Mouse (Mus musculus) CH12.LX (cell line): Measurements from ENCODE around the gene B9d2. TPM values are rescaled to one million over a fixed set of nuclear protein-coding genes. Genes with fewer than 3 reads are reported as not detected.

Experiments
- DNase-seq: peaks from one replicate; pipeline ENCODE4 v3.0.0-alpha.2; 2013; ENCODE audit errors: extremely low read depth
- H3K27ac ChIP-seq: 2 replicates; pipeline ENCODE4 v1.5.1; 2012; ENCODE audit warnings: low read depth, mild to moderate bottlenecking, control low read depth, moderate library complexity; ENCODE audit not compliant: insufficient read depth
- H3K27me3 ChIP-seq: replicated peaks from 2 replicates; pipeline ENCODE3; 2012; ENCODE audit warnings: inconsistent platforms
- H3K36me3 ChIP-seq, 2 experiments: replicated peaks in 1 of 2; 2 replicates each; pipeline versions ENCODE3 to v1.6.1; 2012; ENCODE audit warnings: inconsistent platforms in 1 of 2, low read length in 1 of 2, mild to moderate bottlenecking in 1 of 2, mixed read lengths in 1 of 2, moderate library complexity in 1 of 2; ENCODE audit not compliant: control insufficient read depth in 1 of 2, insufficient read depth in 1 of 2
- H3K4me1 ChIP-seq, 2 experiments: 2 replicates each; pipeline ENCODE4 v1.6.1; 2012; ENCODE audit warnings: inconsistent platforms in 1 of 2, moderate library complexity in 1 of 2; ENCODE audit not compliant: insufficient read depth in 2 of 2, control insufficient read depth in 1 of 2
- H3K4me2 ChIP-seq: 2 replicates; pipeline ENCODE4 v1.6.1; 2012; ENCODE audit warnings: low read depth, mild to moderate bottlenecking, control low read depth; ENCODE audit not compliant: poor library complexity, insufficient read depth, severe bottlenecking
- H3K4me3 ChIP-seq, 3 experiments: fragments of 150-350 bp in 1 of 3; sonication (generic) in 1 of 3; replicated peaks in 1 of 3; 2 replicates each; pipeline versions ENCODE3 to v1.5.1; 2011 to 2012; ENCODE audit warnings: low read depth in 2 of 3, low read length in 2 of 3, mild to moderate bottlenecking in 2 of 3, moderate library complexity in 2 of 3, control low read depth in 1 of 3, improper control_type of control experiment in 1 of 3, inconsistent platforms in 1 of 3, mixed read lengths in 1 of 3; ENCODE audit not compliant: poor library complexity in 1 of 3
- H3K79me2 ChIP-seq: replicated peaks from 2 replicates; pipeline ENCODE4 v1.6.1; 2012; ENCODE audit warnings: mild to moderate bottlenecking, moderate library complexity; ENCODE audit not compliant: control insufficient read depth, poor library complexity, insufficient read depth, severe bottlenecking; ENCODE audit errors: extremely low read depth
- H3K9ac ChIP-seq: 2 replicates; pipeline ENCODE4 v1.6.1; 2012; ENCODE audit warnings: low read depth, mild to moderate bottlenecking, control low read depth, moderate library complexity; ENCODE audit not compliant: insufficient read depth
- H3K9me3 ChIP-seq: replicated peaks from 2 replicates; pipeline ENCODE3; 2012; ENCODE audit warnings: low read length, inconsistent platforms, mixed read lengths
- BHLHE40 ChIP-seq: IDR thresholded peaks from 2 replicates; pipeline ENCODE4 v1.6.1; 2011; ENCODE audit warnings: mild to moderate bottlenecking, low read depth, low read length, improper control_type of control experiment
- CHD1 ChIP-seq: IDR thresholded peaks from 2 replicates; pipeline ENCODE4 v1.6.1; 2012; ENCODE audit warnings: low read depth, low read length, improper control_type of control experiment, inconsistent platforms
- CHD2 ChIP-seq: IDR thresholded peaks from 2 replicates; pipeline ENCODE4 v1.6.1; 2011; ENCODE audit warnings: low read length, improper control_type of control experiment
- CTCF ChIP-seq, 2 experiments: IDR thresholded peaks in 1 of 2; conservative IDR thresholded peaks in 1 of 2; 2 replicates each; pipeline ENCODE4 v1.5.1; 2011 to 2012; ENCODE audit warnings: low read depth in 2 of 2, low read length in 2 of 2, improper control_type of control experiment in 1 of 2, inconsistent platforms in 1 of 2, mild to moderate bottlenecking in 1 of 2, moderate library complexity in 1 of 2
- ELF1 ChIP-seq: IDR thresholded peaks from 2 replicates; pipeline ENCODE4 v1.6.1; 2014; ENCODE audit warnings: low read depth, mild to moderate bottlenecking, inconsistent platforms, low read length, improper control_type of control experiment
- EP300 ChIP-seq: IDR thresholded peaks from 2 replicates; pipeline ENCODE4 v1.6.1; 2011; ENCODE audit warnings: low read length, improper control_type of control experiment
- ETS1 ChIP-seq: conservative IDR thresholded peaks from 2 replicates; pipeline ENCODE4 v1.6.1; 2012; ENCODE audit warnings: low read depth, mild to moderate bottlenecking, inconsistent platforms, low read length, improper control_type of control experiment, moderate library complexity
- HCFC1 ChIP-seq: IDR thresholded peaks from 2 replicates; pipeline ENCODE4 v1.6.1; 2012; ENCODE audit warnings: low read depth, mild to moderate bottlenecking, inconsistent platforms, low read length, improper control_type of control experiment
- IRF4 ChIP-seq: IDR thresholded peaks from 2 replicates; pipeline ENCODE4 v1.6.1; 2014; ENCODE audit warnings: low read depth, mild to moderate bottlenecking, inconsistent platforms, low read length, improper control_type of control experiment
- JUN ChIP-seq: IDR thresholded peaks from 2 replicates; pipeline ENCODE4 v1.6.1; 2011; ENCODE audit warnings: low read depth, mild to moderate bottlenecking, low read length, improper control_type of control experiment, moderate library complexity; ENCODE audit not compliant: insufficient read depth
- JUND ChIP-seq: conservative IDR thresholded peaks from 2 replicates; pipeline ENCODE4 v1.6.1; 2011; ENCODE audit warnings: low read depth, low read length, improper control_type of control experiment
- KAT2A ChIP-seq: IDR thresholded peaks from 2 replicates; pipeline ENCODE4 v1.6.1; 2012; ENCODE audit warnings: low read length, improper control_type of control experiment, inconsistent platforms; ENCODE audit not compliant: insufficient replicate concordance
- MAFK ChIP-seq: IDR thresholded peaks from 2 replicates; pipeline ENCODE4 v1.6.1; 2011; ENCODE audit warnings: low read length, improper control_type of control experiment; ENCODE audit not compliant: insufficient replicate concordance
- MAX ChIP-seq: IDR thresholded peaks from 2 replicates; pipeline ENCODE4 v1.6.1; 2011; ENCODE audit warnings: low read length, improper control_type of control experiment
- MEF2A ChIP-seq: IDR thresholded peaks from 2 replicates; pipeline ENCODE4 v1.6.1; 2014; ENCODE audit warnings: low read depth, mild to moderate bottlenecking, inconsistent platforms, low read length, improper control_type of control experiment, borderline replicate concordance
- MXI1 ChIP-seq: IDR thresholded peaks from 2 replicates; pipeline ENCODE4 v1.6.1; 2011; ENCODE audit warnings: mild to moderate bottlenecking, low read depth, low read length, improper control_type of control experiment
- MYC ChIP-seq: IDR thresholded peaks from 2 replicates; pipeline ENCODE4 v1.6.1; 2011; ENCODE audit warnings: low read depth, mild to moderate bottlenecking, improper control_type of control experiment, low read length
- NELFE ChIP-seq: IDR thresholded peaks from 2 replicates; pipeline ENCODE4 v1.6.1; 2011; ENCODE audit warnings: low read depth, low read length, improper control_type of control experiment
- NRF1 ChIP-seq: IDR thresholded peaks from 2 replicates; pipeline ENCODE4 v1.6.1; 2014; ENCODE audit warnings: low read depth, mild to moderate bottlenecking, inconsistent platforms, low read length, improper control_type of control experiment, moderate library complexity
- PAX5 ChIP-seq: IDR thresholded peaks from 2 replicates; pipeline ENCODE4 v1.6.1; 2012; ENCODE audit warnings: low read length, inconsistent platforms, mixed read lengths
- POLR2A ChIP-seq: IDR thresholded peaks from 2 replicates; pipeline ENCODE4 v1.6.1; 2011; ENCODE audit warnings: low read depth, mild to moderate bottlenecking, improper control_type of control experiment, low read length
- POLR2AphosphoS2 ChIP-seq: IDR thresholded peaks from 2 replicates; pipeline ENCODE4 v1.6.1; 2011; ENCODE audit warnings: low read depth, low read length, improper control_type of control experiment
- RAD21 ChIP-seq: IDR thresholded peaks from 2 replicates; pipeline ENCODE4 v1.6.1; 2011; ENCODE audit warnings: low read depth, mild to moderate bottlenecking, low read length, improper control_type of control experiment, moderate library complexity
- RCOR1 ChIP-seq: conservative IDR thresholded peaks from 2 replicates; pipeline ENCODE4 v1.6.1; 2012; ENCODE audit warnings: low read depth, mild to moderate bottlenecking, inconsistent platforms, low read length, improper control_type of control experiment
- SIN3A ChIP-seq: IDR thresholded peaks from 2 replicates; pipeline ENCODE4 v1.6.1; 2012; ENCODE audit warnings: low read length, improper control_type of control experiment, inconsistent platforms
- TBP ChIP-seq: conservative IDR thresholded peaks from 2 replicates; pipeline ENCODE4 v1.6.1; 2011; ENCODE audit warnings: low read depth, low read length, improper control_type of control experiment
- TCF12 ChIP-seq: IDR thresholded peaks from 2 replicates; pipeline ENCODE4 v1.6.1; 2014; ENCODE audit warnings: low read depth, mild to moderate bottlenecking, inconsistent platforms, low read length, improper control_type of control experiment
- UBTF ChIP-seq: IDR thresholded peaks from 2 replicates; pipeline ENCODE4 v1.6.1; 2012; ENCODE audit warnings: low read depth, mild to moderate bottlenecking, inconsistent platforms, low read length, improper control_type of control experiment, moderate library complexity
- USF1 ChIP-seq: IDR thresholded peaks from 2 replicates; pipeline ENCODE4 v1.6.1; 2014; ENCODE audit warnings: low read depth, mild to moderate bottlenecking, inconsistent platforms, low read length, improper control_type of control experiment
- ZC3H11A ChIP-seq: IDR thresholded peaks from 2 replicates; pipeline ENCODE4 v1.6.1; 2012; ENCODE audit warnings: low read depth, mild to moderate bottlenecking, inconsistent platforms, low read length, improper control_type of control experiment
- ZMIZ1 ChIP-seq: IDR thresholded peaks from 2 replicates; pipeline ENCODE4 v1.6.1; 2012; ENCODE audit warnings: low read depth, mild to moderate bottlenecking, inconsistent platforms, low read length, improper control_type of control experiment
- ZNF384 ChIP-seq: IDR thresholded peaks from 2 replicates; pipeline ENCODE4 v1.6.1; 2012; ENCODE audit warnings: low read depth, low read length, improper control_type of control experiment, inconsistent platforms
- dilution Hi-C: fragments of 300-500 bp; cut with MboI; formaldehyde crosslinking; loops from 2 replicates; pipeline ENCODE4 v1.14.3; 2020; ENCODE audit warnings: low sequenced_read_pairs; ENCODE audit not compliant: extremely low pct_unique_long_range_greater_than_20kb, extremely low pct_ligation_motif_present
- in situ Hi-C: fragments of 300-500 bp; cut with MboI; formaldehyde crosslinking; loops from 3 replicates; pipeline ENCODE4 v1.14.3; 2019; ENCODE audit warnings: low sequenced_read_pairs, low pct_ligation_motif_present, low pct_unique_long_range_greater_than_20kb, mixed read lengths
- polyA plus RNA-seq: library from polyadenylated mRNA; unstranded; fragments of >175 nt; gene quantifications from 2 replicates; pipeline ENCODE4 v1.2.1, GENCODE M21; 2012; ENCODE audit warnings: low read depth; ENCODE audit not compliant: insufficient read length
- total RNA-seq, 2 experiments: library from RNA; depleted of rRNA; stranded (reverse); fragments of 300-350 nt in 1 of 2; fragments of >200 nt in 1 of 2; gene quantifications; 2 replicates each; pipeline ENCODE4 v1.2.3; 2012 to 2014

The B9d2 gene
- 13.1 and 15.8 TPM in 2 replicates for total RNA-seq (2012; rRNA removed)
- 9.3 and 10.0 TPM in 2 replicates for total RNA-seq (2014; rRNA removed)
- 21.2 and 23.8 TPM in 2 replicates for polyA plus RNA-seq

DNA sequence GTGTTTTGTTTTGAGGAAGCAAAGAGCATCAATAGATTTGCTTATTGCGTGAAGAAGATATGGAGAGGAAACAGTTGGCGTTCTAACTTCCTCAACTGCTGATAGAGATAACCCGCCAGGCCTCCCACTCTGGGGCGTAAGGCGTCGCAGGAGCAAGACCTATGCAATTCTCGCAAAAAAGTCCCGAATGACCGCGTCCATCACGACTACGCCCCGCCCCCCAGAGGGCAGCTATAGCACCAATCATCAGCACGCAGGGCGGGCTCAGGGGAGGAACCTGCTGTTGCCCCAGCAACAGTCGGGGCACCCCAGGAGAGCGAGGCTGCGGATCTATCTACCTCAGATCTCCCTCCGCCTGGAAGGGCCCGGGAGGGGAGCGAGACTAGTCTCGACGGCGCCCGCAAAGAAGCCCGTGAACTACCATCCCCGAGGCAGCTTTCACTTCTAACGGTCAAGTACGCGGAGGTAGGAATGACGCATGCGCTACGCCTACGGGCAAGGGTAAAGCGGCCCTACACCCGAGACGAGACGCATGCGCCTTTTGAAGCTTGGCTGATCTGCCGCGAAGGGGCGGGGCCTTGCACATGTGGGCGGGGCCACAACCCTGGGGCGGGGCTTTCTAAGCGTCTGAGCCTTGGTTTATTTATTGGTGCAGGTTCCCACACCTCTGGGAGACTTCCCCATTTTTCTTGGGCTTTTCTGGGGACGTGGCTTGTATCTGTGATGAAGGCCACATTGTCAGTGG is at the start of gene B9d2:
B9d2 (plus strand) TSS at position 267 of the 745 bp plus-strand sequence.
- dilution Hi-C loops, result no loop called here

DNA sequence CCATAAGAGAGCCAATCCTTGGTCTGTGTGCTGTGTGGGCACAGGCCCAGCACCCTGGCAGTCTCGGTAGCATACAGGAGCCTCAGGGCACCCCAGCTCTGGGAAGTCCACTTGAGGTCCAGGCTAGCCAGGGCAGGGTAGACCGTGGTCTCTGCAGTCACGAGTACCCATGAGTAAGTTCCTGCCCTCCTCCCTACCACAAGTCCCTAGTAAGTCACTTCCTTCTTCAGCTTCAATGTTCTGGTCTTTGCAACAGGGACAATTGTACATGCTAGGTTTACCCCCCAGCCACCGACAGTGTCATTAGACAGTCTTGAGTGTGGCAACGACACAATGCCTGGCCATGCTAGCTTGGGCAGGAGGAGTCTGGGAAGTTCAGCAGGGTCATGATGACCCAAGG is 47.9 kb upstream of the B9d2 start:
- H3K9me3 ChIP-seq, result no peaks in the 10 kb centered on the region
- in situ Hi-C loops, result no loop called here
- peak; percentile 10 for DNase-seq
- H3K4me1 ChIP-seq, result peaks cover 13 to 35% of the 10 kb centered on the region in 2 experiments
- dilution Hi-C loops, result no loop called here
- H3K9ac ChIP-seq, result no peak overlapping the region
- H3K79me2 ChIP-seq, result no peaks in the 10 kb centered on the region
- no peak overlapping the region for H3K4me2 ChIP-seq
- H3K4me3 ChIP-seq, result no peak overlapping the region
- H3K27ac ChIP-seq, result no peak overlapping the region
- no peaks in the 10 kb centered on the region for H3K27me3 ChIP-seq
- peaks cover 0 to 38% of the 10 kb centered on the region in 2 experiments for H3K36me3 ChIP-seq
- TF ChIP-seq RAD21 (no peak), ZC3H11A (no peak), NELFE (no peak), POLR2A (no peak), TBP (no peak), CTCF (conservative IDR thresholded peaks at IDR 0.05 in 1 of 2, IDR thresholded peaks at IDR 0.05 in 1 of 2; ENCODE audit: low read depth in 2 of 2, low read length in 2 of 2) (no peak), MYC (no peak), IRF4 (no peak), ETS1 (no peak), RCOR1 (no peak), PAX5 (no peak)

More for the DNA sequence above, at the start of gene B9d2:
- peak within 1 kb of the TSS; percentile 64 to 75 (median 71) for H3K4me3 ChIP-seq
- DNase-seq, result peak; percentile 98
- no peaks in the 10 kb centered on the region for H3K79me2 ChIP-seq
- peaks cover 22 to 68% of the 10 kb centered on the region in 2 experiments for H3K4me1 ChIP-seq
- H3K36me3 ChIP-seq, result peaks cover 0 to 21% of the 10 kb centered on the region in 2 experiments
- H3K27ac ChIP-seq, result peak within 1 kb of the TSS; percentile 93
- H3K9ac ChIP-seq, result peak within 1 kb of the TSS; percentile 87
- peaks cover 4% of the 10 kb centered on the region for H3K9me3 ChIP-seq
- no peaks in the 10 kb centered on the region for H3K27me3 ChIP-seq
- TF ChIP-seq EP300 (no peak; the same call in none of the 2 replicates), MYC (no peak; the same call in 1 of the 2 replicates), TCF12 (peak; percentile 74), JUN (no peak), USF1 (no peak), IRF4 (peak; percentile 60; the same call in 1 of the 2 replicates), HCFC1 (peak; percentile 48; the same call in 1 of the 2 replicates), MEF2A (peak; percentile 47; the same call in 1 of the 2 replicates), BHLHE40 (no peak), POLR2AphosphoS2 (peak; percentile 67; the same call in 1 of the 2 replicates), JUND (no peak), MXI1 (peak; percentile 90), ZNF384 (peak; percentile 13; the same call in 1 of the 2 replicates), ELF1 (peak; percentile 47; the same call in 1 of the 2 replicates), UBTF (no peak), CHD1 (no peak), CHD2 (peak; percentile 39; the same call in 1 of the 2 replicates), MAFK (no peak), KAT2A (no peak), SIN3A (peak; percentile 68), RCOR1 (no peak), NELFE (peak; percentile 86), MAX (no peak; the same call in 1 of the 2 replicates), POLR2A (peak; percentile 81), ZMIZ1 (peak; percentile 84), TBP (peak; percentile 61), NRF1 (peak; percentile 94), RAD21 (no peak)
- in situ Hi-C loops, result no loop called here
- peak within 1 kb of the TSS; percentile 70 for H3K4me2 ChIP-seq
